In genomic region chr13:106751951-106752350, GRCm38 (mm10) we compare ENCODE assay signal across 30 mouse cellular contexts.
"Had no signal": no experiment of that assay in that cellular context is flagged by ENCODE, and none has a peak within 500 bp of the region (broad histone marks: within the 10 kb centered on the region; RNA-seq: fewer than 3 reads in every experiment).

No protein-coding gene starts in this region.

- DNase-seq: heart, adult 2 months; heart, postnatal 10 days; heart, postnatal 14 days; heart, postnatal 36 days; heart, postnatal 4 days; kidney, adult 11 months; kidney, adult 18-20 months; kidney, adult 2 months; kidney, adult 8-10 months; kidney, adult 9 months; kidney, postnatal 10 days; kidney, postnatal 14 days; kidney, postnatal 25 days; kidney, postnatal 36 days; kidney, postnatal 4 days; layer of hippocampus, postnatal 36 days had no signal

- H3K4me3 ChIP-seq: heart, adult 2 months; heart, embryonic 10.5 days; heart, embryonic 12.5 days; heart, embryonic 13.5 days; heart, embryonic 15.5 days; hindbrain, embryonic 10.5 days; hindbrain, embryonic 12.5 days; hindbrain, embryonic 13.5 days; hindbrain, embryonic 15.5 days; intestine, embryonic 15.5 days; kidney, embryonic 15.5 days; left cerebral cortex, adult 2 months had no signal

- H3K27ac ChIP-seq: heart, adult 2 months; heart, embryonic 10.5 days; heart, embryonic 13.5 days; heart, embryonic 15.5 days; hindbrain, embryonic 10.5 days; hindbrain, embryonic 12.5 days; hindbrain, embryonic 13.5 days; hindbrain, embryonic 14.5 days; hindbrain, embryonic 15.5 days; hindbrain, postnatal 0 days; intestine, embryonic 15.5 days; kidney, embryonic 15.5 days; kidney, postnatal 0 days; left cerebral cortex, adult 2 months had no signal
